Mouse (Mus musculus) neural tube, embryonic 14.5 days (tissue): ENCODE measurements at regions not wholly inside any gene's neighbourhood (a gene's known extent, or its start where the extent isn't known, plus 50 kb on each side); places are given as distances from the start of the nearest gene placed in this dataset.

Source experiments
- ATAC-seq: fragments of 200-750 bp; cut with Nextera tagmentation; 2 replicates; pipeline ENCODE4 v1.8.0; 2017; ENCODE audit warnings: low read depth, mild to moderate bottlenecking, moderate TSS enrichment, moderate library complexity
- H3K27ac ChIP-seq: fragments of 300-500 bp; sonication (generic); 2 replicates; pipeline ENCODE4 v1.5.1; 2014; ENCODE audit warnings: low read depth, mild to moderate bottlenecking, control low read depth, low read length, moderate library complexity, mixed read lengths
- H3K27me3 ChIP-seq: fragments of 300-500 bp; sonication (generic); 2 replicates; pipeline ENCODE4 v1.6.1; 2014; ENCODE audit warnings: low read length; ENCODE audit not compliant: control insufficient read depth, insufficient read depth
- H3K36me3 ChIP-seq: fragments of 300-500 bp; sonication (generic); 2 replicates; pipeline ENCODE4 v1.6.1; 2014; ENCODE audit warnings: low read length, mixed read lengths; ENCODE audit not compliant: control insufficient read depth, insufficient read depth
- H3K4me1 ChIP-seq: fragments of 300-500 bp; sonication (generic); 2 replicates; pipeline ENCODE4 v1.6.1; 2014; ENCODE audit warnings: low read length; ENCODE audit not compliant: control insufficient read depth, insufficient read depth
- H3K4me2 ChIP-seq: fragments of 300-500 bp; sonication (generic); 2 replicates; pipeline ENCODE4 v1.6.1; 2014; ENCODE audit warnings: mild to moderate bottlenecking, low read depth, low read length, control low read depth
- H3K4me3 ChIP-seq: fragments of 300-500 bp; sonication (generic); 2 replicates; pipeline ENCODE4 v1.5.1; 2014; ENCODE audit warnings: low read depth, low read length, control low read depth, mixed read lengths
- H3K9ac ChIP-seq: fragments of 300-500 bp; sonication (generic); replicated peaks from 2 replicates; pipeline ENCODE4 v1.6.1; 2014; ENCODE audit warnings: low read depth, mild to moderate bottlenecking, control low read depth, low read length, mixed read lengths
- H3K9me3 ChIP-seq: fragments of 300-500 bp; sonication (generic); 2 replicates; pipeline ENCODE4 v1.6.1; 2016; ENCODE audit warnings: low read length; ENCODE audit not compliant: control insufficient read depth
- WGBS: fragments of 180-500 bp; shearing (Covaris S2); extraction: QIAGEN DNeasy Blood & Tissue Kit; methylation state at CpG from one replicate; pipeline ENCODE4 v1.1.7; 2014; 5-methylcytosine and 5-hydroxymethylcytosine counted together

GRCm38 (mm10) chr15:56022315-56022714 lies 1455.1 kb downstream of the Slc22a22 start:
- 95% methylated on average over 4 of the region's 4 CpGs for WGBS
- H3K36me3 ChIP-seq = no peaks in the 10 kb centered on the region
- no peak overlapping the region for H3K4me2 ChIP-seq

GRCm38 (mm10) chr15:56018141-56018540 lies 1459.3 kb downstream of the Slc22a22 start:
- Histone ChIP-seq H3K4me2 (no peak overlapping the region), H3K9ac (no peak overlapping the region), H3K4me3 (no peak overlapping the region), H3K27me3 (no peaks in the 10 kb centered on the region), H3K27ac (no peak overlapping the region), H3K4me1 (no peaks in the 10 kb centered on the region), H3K36me3 (no peaks in the 10 kb centered on the region), H3K9me3 (no peaks in the 10 kb centered on the region)
- no peak for ATAC-seq
- 85% methylated on average over 1 of the region's 1 CpGs for WGBS

More at GRCm38 (mm10) chr15:56022315-56022714, 1455.1 kb downstream of the Slc22a22 start:
- Histone ChIP-seq H3K4me1 (no peaks in the 10 kb centered on the region), H3K9ac (no peak overlapping the region), H3K9me3 (no peaks in the 10 kb centered on the region), H3K4me3 (no peak overlapping the region), H3K27ac (no peak overlapping the region), H3K27me3 (no peaks in the 10 kb centered on the region)
- ATAC-seq = no peak

- H3K4me1 ChIP-seq = no peaks in the 10 kb centered on the region
- WGBS = 93% methylated on average over 1 of the region's 1 CpGs
- H3K4me3 ChIP-seq = no peak overlapping the region
- H3K27ac ChIP-seq = no peak overlapping the region
- H3K9ac ChIP-seq = no peak overlapping the region
- H3K36me3 ChIP-seq = no peaks in the 10 kb centered on the region
- H3K9me3 ChIP-seq = no peaks in the 10 kb centered on the region
- no peak overlapping the region for H3K4me2 ChIP-seq
- no peak for ATAC-seq
- H3K27me3 ChIP-seq = no peaks in the 10 kb centered on the region
Observed at GRCm38 (mm10) chr15:56017561-56017960, 1459.9 kb downstream of the Slc22a22 start.

- Histone ChIP-seq H3K36me3 (no peaks in the 10 kb centered on the region), H3K4me3 (no peak overlapping the region), H3K4me2 (no peak overlapping the region), H3K9ac (no peak overlapping the region), H3K4me1 (no peaks in the 10 kb centered on the region), H3K27ac (no peak overlapping the region), H3K27me3 (no peaks in the 10 kb centered on the region), H3K9me3 (no peaks in the 10 kb centered on the region)
- ATAC-seq = no peak
- WGBS = 85% methylated on average over 1 of the region's 1 CpGs
Observed at GRCm38 (mm10) chr15:56016070-56016469, 1461.4 kb downstream of the Slc22a22 start.

GRCm38 (mm10) chr15:56014059-56014620 lies 1463.3 kb downstream of the Slc22a22 start:
- 72% methylated on average over 8 of the region's 8 CpGs for WGBS
- H3K4me3 ChIP-seq = no peak overlapping the region
- H3K9ac ChIP-seq = no peak overlapping the region
- no peaks in the 10 kb centered on the region for H3K36me3 ChIP-seq
- H3K27ac ChIP-seq = no peak overlapping the region
- no peaks in the 10 kb centered on the region for H3K27me3 ChIP-seq
- no peaks in the 10 kb centered on the region for H3K9me3 ChIP-seq
- H3K4me1 ChIP-seq = no peaks in the 10 kb centered on the region
- ATAC-seq = no peak
- H3K4me2 ChIP-seq = no peak overlapping the region

GRCm38 (mm10) chr15:56008603-56009174 lies 1468.7 kb downstream of the Slc22a22 start:
- no peaks in the 10 kb centered on the region for H3K4me1 ChIP-seq
- H3K27ac ChIP-seq = no peak overlapping the region
- no peak overlapping the region for H3K4me2 ChIP-seq
- H3K9me3 ChIP-seq = no peaks in the 10 kb centered on the region
- ATAC-seq = no peak
- WGBS = 74% methylated on average over 5 of the region's 5 CpGs
- H3K36me3 ChIP-seq = no peaks in the 10 kb centered on the region
- no peaks in the 10 kb centered on the region for H3K27me3 ChIP-seq
- no peak overlapping the region for H3K4me3 ChIP-seq
- H3K9ac ChIP-seq = no peak overlapping the region

GRCm38 (mm10) chr15:56007376-56007775 lies 1470.0 kb downstream of the Slc22a22 start:
- Histone ChIP-seq H3K9ac (no peak overlapping the region), H3K27me3 (no peaks in the 10 kb centered on the region), H3K36me3 (no peaks in the 10 kb centered on the region), H3K4me1 (no peaks in the 10 kb centered on the region), H3K9me3 (no peaks in the 10 kb centered on the region), H3K27ac (no peak overlapping the region), H3K4me2 (no peak overlapping the region), H3K4me3 (no peak overlapping the region)
- ATAC-seq = no peak
- 89% methylated on average over 3 of the region's 3 CpGs for WGBS

- WGBS = 57% methylated on average over 8 of the region's 8 CpGs
- no peaks in the 10 kb centered on the region for H3K9me3 ChIP-seq
- no peak overlapping the region for H3K9ac ChIP-seq
- H3K36me3 ChIP-seq = no peaks in the 10 kb centered on the region
- no peaks in the 10 kb centered on the region for H3K4me1 ChIP-seq
- no peak overlapping the region for H3K27ac ChIP-seq
- no peak overlapping the region for H3K4me3 ChIP-seq
- no peak overlapping the region for H3K4me2 ChIP-seq
- ATAC-seq = no peak
- no peaks in the 10 kb centered on the region for H3K27me3 ChIP-seq
Observed at GRCm38 (mm10) chr15:56005361-56005760, 1472.1 kb downstream of the Slc22a22 start.

GRCm38 (mm10) chr15:56003921-56004320 lies 1473.5 kb downstream of the Slc22a22 start:
- ATAC-seq = no peak
- H3K36me3 ChIP-seq = no peaks in the 10 kb centered on the region
- no peak overlapping the region for H3K4me2 ChIP-seq
- 86% methylated on average over 3 of the region's 3 CpGs for WGBS
- H3K4me3 ChIP-seq = no peak overlapping the region
- no peaks in the 10 kb centered on the region for H3K27me3 ChIP-seq
- no peak overlapping the region for H3K27ac ChIP-seq
- H3K9ac ChIP-seq = no peak overlapping the region
- H3K9me3 ChIP-seq = no peaks in the 10 kb centered on the region
- H3K4me1 ChIP-seq = no peaks in the 10 kb centered on the region
